Mouse (Mus musculus) spleen, adult 2 months (tissue): ENCODE results near the gene Psmb9.

Experiments
- CTCF ChIP-seq: fragments of 200-500 bp; IDR thresholded peaks from 2 replicates; pipeline ENCODE4 v1.5.1; 2011; ENCODE audit warnings: mild to moderate bottlenecking, inconsistent platforms; ENCODE audit not compliant: insufficient read depth, insufficient read length, insufficient replicate concordance; ENCODE audit errors: extremely low read depth
- POLR2A ChIP-seq: fragments of 200-500 bp; IDR thresholded peaks from 2 replicates; pipeline ENCODE4 v1.6.1; 2011; ENCODE audit warnings: low read depth, low read length, inconsistent platforms

GRCm38 (mm10) chr17:34141448-34141847 lies 46.1 kb downstream of the Psmb9 start:
- TF ChIP-seq CTCF (no peak), POLR2A (no peak)
